Mouse (Mus musculus): ENCODE measurements around the gene Rpl13a.
"Not testable (repeated sequence)": the region's sequence is repeated elsewhere in the genome, so short reads cannot be mapped to it uniquely, and the experiment has no call there.

The Rpl13a gene

GRCm38 (mm10) chr7:45133446-45134159, 5.0 kb upstream of the Rpl13a start:
- DNase-seq, result peak; percentile 13

- DNase-seq, result peak; percentile 12
Measured at GRCm38 (mm10) chr7:45131850-45132249, 3.3 kb upstream of the Rpl13a start.

- DNase-seq, result peak; percentile 25
Measured at GRCm38 (mm10) chr7:45129776-45130512, 1.4 kb upstream of the Rpl13a start.

- no peak for DNase-seq
Measured at GRCm38 (mm10) chr7:45129318-45129717, 757 bp upstream of the Rpl13a start.

- DNase-seq, result peak; percentile 17
Measured at GRCm38 (mm10) chr7:45127700-45128224, 799 bp downstream of the Rpl13a start.

- DNase-seq, result peak; percentile 25
Measured at GRCm38 (mm10) chr7:45126844-45127699, 1.5 kb downstream of the Rpl13a start.

GRCm38 (mm10) chr7:45126147-45126843, 2.3 kb downstream of the Rpl13a start:
- no peak for DNase-seq

GRCm38 (mm10) chr7:45125649-45126048, 2.9 kb downstream of the Rpl13a start:
- DNase-seq, result not testable (repeated sequence)

- DNase-seq, result no peak
Measured at GRCm38 (mm10) chr7:45125144-45125600, 3.4 kb downstream of the Rpl13a start.

GRCm38 (mm10) chr7:45124224-45125143, 4.1 kb downstream of the Rpl13a start, which contains the start of gene Rps11:
Gene Rps11 (minus strand): TSS chr7:45124439.
- DNase-seq, result peak; percentile 98

GRCm38 (mm10) chr7:45123186-45123570, 5.4 kb downstream of the Rpl13a start:
- no peak for DNase-seq

GRCm38 (mm10) chr7:45122561-45123185, 5.9 kb downstream of the Rpl13a start:
- DNase-seq, result no peak

GRCm38 (mm10) chr7:45121966-45122365, 6.6 kb downstream of the Rpl13a start:
- no peak for DNase-seq

- DNase-seq, result no peak
Measured at GRCm38 (mm10) chr7:45121404-45121803, 7.2 kb downstream of the Rpl13a start.

- DNase-seq, result no peak
Measured at GRCm38 (mm10) chr7:45119780-45120709, 8.5 kb downstream of the Rpl13a start.

GRCm38 (mm10) chr7:45118336-45118735, 10.2 kb downstream of the Rpl13a start:
- DNase-seq, result no peak

- DNase-seq, result no peak
Measured at GRCm38 (mm10) chr7:45117566-45117965, 11.0 kb downstream of the Rpl13a start.

- DNase-seq, result no peak
Measured at GRCm38 (mm10) chr7:45113476-45113875, 15.1 kb downstream of the Rpl13a start.

- no peak for DNase-seq
Measured at GRCm38 (mm10) chr7:45112529-45112928, 16.0 kb downstream of the Rpl13a start.

Data from cerebellum, adult 8-10 months (tissue).